Mouse (Mus musculus) limb, embryonic 11.5 days (tissue): Measurements from ENCODE around the gene Cpt1a. TPM values are rescaled to one million over a fixed set of nuclear protein-coding genes. Genes with fewer than 3 reads are reported as not detected.

Source experiments
- ATAC-seq: fragments of 200-750 bp; cut with Nextera tagmentation; 2 replicates; pipeline ENCODE4 v1.8.0; 2017; ENCODE audit warnings: low read depth; ENCODE audit not compliant: insufficient number of reproducible peaks, low FRiP score, low TSS enrichment
- DNase-seq: peaks from one replicate; pipeline ENCODE4 v3.0.0-alpha.2; 2015; ENCODE audit warnings: low spot score
- H3K27ac ChIP-seq: fragments of 300-500 bp; sonication (generic); replicated peaks from 2 replicates; pipeline ENCODE4 v1.5.1; 2014; ENCODE audit warnings: low read depth, mild to moderate bottlenecking, low read length
- H3K27me3 ChIP-seq: fragments of 300-500 bp; sonication (generic); 2 replicates; pipeline ENCODE4 v1.6.1; 2014; ENCODE audit warnings: mild to moderate bottlenecking, low read length, mixed read lengths; ENCODE audit not compliant: control insufficient read depth, insufficient read depth
- H3K36me3 ChIP-seq: fragments of 300-500 bp; sonication (generic); 2 replicates; pipeline ENCODE4 v1.6.1; 2014; ENCODE audit warnings: mild to moderate bottlenecking, low read length, moderate library complexity, mixed read lengths; ENCODE audit not compliant: control insufficient read depth, insufficient read depth
- H3K4me1 ChIP-seq: fragments of 300-500 bp; sonication (generic); 2 replicates; pipeline ENCODE4 v1.6.1; 2014; ENCODE audit warnings: low read length, mixed read lengths; ENCODE audit not compliant: control insufficient read depth, insufficient read depth
- H3K4me2 ChIP-seq: fragments of 300-500 bp; sonication (generic); 2 replicates; pipeline ENCODE4 v1.6.1; 2014; ENCODE audit warnings: low read depth, mild to moderate bottlenecking, moderate library complexity; ENCODE audit not compliant: severe bottlenecking
- H3K4me3 ChIP-seq: fragments of 300-500 bp; sonication (generic); 2 replicates; pipeline ENCODE4 v1.5.1; 2014; ENCODE audit warnings: low read depth, low read length
- H3K9ac ChIP-seq: fragments of 300-500 bp; sonication (generic); 2 replicates; pipeline ENCODE4 v1.6.1; 2014; ENCODE audit warnings: mild to moderate bottlenecking, low read length
- H3K9me3 ChIP-seq: fragments of 300-500 bp; sonication (generic); 2 replicates; pipeline ENCODE4 v1.6.1; 2016; ENCODE audit warnings: low read length; ENCODE audit not compliant: control insufficient read depth
- WGBS: fragments of 180-500 bp; shearing (Covaris S2); extraction: QIAGEN DNeasy Blood & Tissue Kit; methylation state at CpG from one replicate; pipeline ENCODE4 v1.1.7; 2014; 5-methylcytosine and 5-hydroxymethylcytosine counted together
- polyA plus RNA-seq: library from polyadenylated mRNA; unstranded; fragments of >200 nt; fragmentation: Nextera tagmentation; extraction: Ambion mirVana; gene quantifications from 2 replicates; pipeline ENCODE4 v1.2.1, GENCODE M21; 2014

Gene Cpt1a
- polyA plus RNA-seq, 1 experiment from 2014 or later = 10.8 TPM

GRCm38 (mm10) chr19:3333694-3334515, 11.8 kb downstream of the Cpt1a start:
- H3K9me3 ChIP-seq = no peaks in the 10 kb centered on the region

DNA sequence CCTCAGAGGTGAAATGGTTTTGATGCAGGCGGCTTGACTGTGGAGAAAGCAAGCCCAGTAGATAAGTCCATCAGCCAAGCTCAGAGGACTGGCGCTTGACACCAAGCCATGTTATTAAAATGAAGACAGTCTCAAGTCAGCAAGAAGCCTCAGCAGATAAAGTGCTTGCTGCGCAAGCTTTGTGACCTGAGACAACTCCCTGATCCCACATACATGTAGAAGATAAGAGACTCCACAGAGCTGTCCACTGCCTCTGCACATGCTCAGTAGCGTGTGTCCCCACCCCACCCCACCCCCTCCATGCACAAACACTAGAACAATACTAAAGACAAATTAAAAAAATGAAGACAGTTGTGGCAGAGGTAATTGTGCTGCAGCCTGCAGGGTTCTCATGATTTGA, 12.4 kb downstream of the Cpt1a start:
- no peak for ATAC-seq
- Histone ChIP-seq H3K4me1 (no peaks in the 10 kb centered on the region), H3K4me2 (no peak overlapping the region), H3K27me3 (no peaks in the 10 kb centered on the region), H3K27ac (no peak overlapping the region), H3K9me3 (no peaks in the 10 kb centered on the region), H3K36me3 (no peaks in the 10 kb centered on the region), H3K4me3 (no peak overlapping the region), H3K9ac (no peak overlapping the region)
- DNase-seq = no peak
- whole genome bisulfite sequencing = 81% methylated on average over 4 of the region's 4 CpGs

More at GRCm38 (mm10) chr19:3333694-3334515, 11.8 kb downstream of the Cpt1a start:
- ATAC-seq (no peak), DNase-seq (no peak)
- no peak overlapping the region for H3K4me2 ChIP-seq
- no peak overlapping the region for H3K9ac ChIP-seq
- no peaks in the 10 kb centered on the region for H3K36me3 ChIP-seq
- H3K4me3 ChIP-seq = no peak overlapping the region
- no peak overlapping the region for H3K27ac ChIP-seq
- no peaks in the 10 kb centered on the region for H3K4me1 ChIP-seq
- WGBS = 78% methylated on average over 17 of the region's 17 CpGs
- H3K27me3 ChIP-seq = no peaks in the 10 kb centered on the region

DNA sequence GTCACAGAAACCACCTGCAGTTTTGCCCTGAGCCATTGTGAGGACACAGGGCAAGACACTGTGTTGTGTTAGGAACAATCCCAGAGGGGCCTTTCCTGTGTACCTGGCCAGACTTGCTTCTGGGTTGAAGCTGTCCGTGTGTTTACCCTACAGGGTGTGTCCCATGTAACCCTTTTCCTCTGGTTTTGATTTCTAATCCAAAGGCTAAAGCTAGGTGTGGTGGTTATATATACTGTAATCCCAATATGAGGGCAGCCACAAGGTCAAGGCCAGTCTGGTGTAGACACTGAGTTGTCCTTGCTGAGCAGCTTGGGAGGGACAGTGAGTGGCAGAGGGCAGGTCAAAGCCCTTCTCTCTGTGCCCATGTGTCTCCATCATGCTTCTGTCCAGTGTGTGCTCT, 13.8 kb downstream of the Cpt1a start:
- no peaks in the 10 kb centered on the region for H3K36me3 ChIP-seq
- H3K27ac ChIP-seq = no peak overlapping the region
- no peak overlapping the region for H3K9ac ChIP-seq
- ATAC-seq = no peak
- 74% methylated on average over 1 of the region's 1 CpGs for WGBS
- H3K4me1 ChIP-seq = no peaks in the 10 kb centered on the region
- DNase-seq = no peak
- no peaks in the 10 kb centered on the region for H3K9me3 ChIP-seq
- no peaks in the 10 kb centered on the region for H3K27me3 ChIP-seq
- H3K4me2 ChIP-seq = no peak overlapping the region
- H3K4me3 ChIP-seq = no peak overlapping the region

- Histone ChIP-seq H3K4me3 (no peak overlapping the region), H3K36me3 (no peaks in the 10 kb centered on the region), H3K27ac (no peak overlapping the region), H3K9ac (no peak overlapping the region), H3K27me3 (no peaks in the 10 kb centered on the region), H3K4me2 (no peak overlapping the region), H3K4me1 (no peaks in the 10 kb centered on the region), H3K9me3 (no peaks in the 10 kb centered on the region)
- 71% methylated on average over 8 of the region's 8 CpGs for WGBS
- DNase-seq = no peak
- ATAC-seq = no peak
Measured at GRCm38 (mm10) chr19:3336485-3337255, 14.5 kb downstream of the Cpt1a start.

DNA sequence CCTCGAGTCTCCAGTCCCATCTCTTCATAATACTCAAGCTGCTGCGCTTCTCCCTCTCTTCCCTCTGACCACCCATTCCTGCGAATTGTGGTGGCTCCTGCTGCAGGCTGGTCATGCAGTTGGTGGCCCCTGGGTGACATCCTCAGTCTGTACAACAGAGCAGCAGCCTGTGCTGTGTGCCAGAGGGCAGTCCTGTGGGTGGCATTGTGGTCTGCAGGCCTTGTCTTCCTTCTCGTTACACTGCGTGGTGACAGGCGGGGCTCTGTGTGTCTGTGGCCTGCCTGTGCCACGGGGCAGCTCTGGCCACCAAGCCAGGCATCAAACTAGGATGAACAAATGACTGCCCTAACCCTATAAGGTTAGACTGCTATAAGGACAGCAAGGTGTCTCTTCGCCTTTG, 17.1 kb downstream of the Cpt1a start:
- H3K4me3 ChIP-seq = no peak overlapping the region
- H3K27me3 ChIP-seq = no peaks in the 10 kb centered on the region
- H3K9ac ChIP-seq = no peak overlapping the region
- no peaks in the 10 kb centered on the region for H3K9me3 ChIP-seq
- DNase-seq (no peak), ATAC-seq (no peak)
- no peak overlapping the region for H3K4me2 ChIP-seq
- H3K36me3 ChIP-seq = no peaks in the 10 kb centered on the region
- 80% methylated on average over 8 of the region's 8 CpGs for WGBS
- H3K27ac ChIP-seq = no peak overlapping the region
- no peaks in the 10 kb centered on the region for H3K4me1 ChIP-seq

DNA sequence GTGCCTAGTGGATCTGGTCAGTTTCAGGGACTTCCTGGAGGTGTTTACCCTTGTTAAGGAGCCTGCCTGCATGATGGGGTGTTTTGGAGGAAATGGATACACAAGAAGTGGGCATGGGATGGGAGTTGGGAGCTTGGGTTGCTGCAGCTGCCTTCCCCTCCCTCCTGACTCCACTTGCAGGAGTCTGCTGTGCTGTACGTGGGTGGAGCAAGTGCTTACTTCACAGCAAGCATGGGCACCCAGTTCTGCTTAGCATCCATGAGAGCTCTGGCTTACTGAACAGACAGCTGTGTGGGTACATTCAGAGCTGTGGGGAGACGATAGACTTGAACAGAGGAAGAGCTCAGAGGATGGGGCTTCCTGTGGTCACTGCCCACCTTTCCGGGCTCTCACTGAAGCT, 18.9 kb downstream of the Cpt1a start:
- no peaks in the 10 kb centered on the region for H3K36me3 ChIP-seq
- no peak overlapping the region for H3K4me3 ChIP-seq
- no peak overlapping the region for H3K27ac ChIP-seq
- no peak overlapping the region for H3K9ac ChIP-seq
- no peak overlapping the region for H3K4me2 ChIP-seq
- no peaks in the 10 kb centered on the region for H3K9me3 ChIP-seq
- 85% methylated on average over 3 of the region's 3 CpGs for WGBS
- no peak for DNase-seq
- H3K4me1 ChIP-seq = no peaks in the 10 kb centered on the region
- no peaks in the 10 kb centered on the region for H3K27me3 ChIP-seq
- ATAC-seq = no peak

GRCm38 (mm10) chr19:3343929-3344328, 21.8 kb downstream of the Cpt1a start:
- Histone ChIP-seq H3K4me2 (no peak overlapping the region), H3K4me3 (no peak overlapping the region), H3K27me3 (no peaks in the 10 kb centered on the region), H3K36me3 (no peaks in the 10 kb centered on the region), H3K4me1 (no peaks in the 10 kb centered on the region), H3K27ac (no peak overlapping the region), H3K9me3 (no peaks in the 10 kb centered on the region; the same call in 1 of the 2 replicates), H3K9ac (no peak overlapping the region)
- ATAC-seq (no peak), DNase-seq (no peak)
- 78% methylated on average over 3 of the region's 3 CpGs for WGBS

DNA sequence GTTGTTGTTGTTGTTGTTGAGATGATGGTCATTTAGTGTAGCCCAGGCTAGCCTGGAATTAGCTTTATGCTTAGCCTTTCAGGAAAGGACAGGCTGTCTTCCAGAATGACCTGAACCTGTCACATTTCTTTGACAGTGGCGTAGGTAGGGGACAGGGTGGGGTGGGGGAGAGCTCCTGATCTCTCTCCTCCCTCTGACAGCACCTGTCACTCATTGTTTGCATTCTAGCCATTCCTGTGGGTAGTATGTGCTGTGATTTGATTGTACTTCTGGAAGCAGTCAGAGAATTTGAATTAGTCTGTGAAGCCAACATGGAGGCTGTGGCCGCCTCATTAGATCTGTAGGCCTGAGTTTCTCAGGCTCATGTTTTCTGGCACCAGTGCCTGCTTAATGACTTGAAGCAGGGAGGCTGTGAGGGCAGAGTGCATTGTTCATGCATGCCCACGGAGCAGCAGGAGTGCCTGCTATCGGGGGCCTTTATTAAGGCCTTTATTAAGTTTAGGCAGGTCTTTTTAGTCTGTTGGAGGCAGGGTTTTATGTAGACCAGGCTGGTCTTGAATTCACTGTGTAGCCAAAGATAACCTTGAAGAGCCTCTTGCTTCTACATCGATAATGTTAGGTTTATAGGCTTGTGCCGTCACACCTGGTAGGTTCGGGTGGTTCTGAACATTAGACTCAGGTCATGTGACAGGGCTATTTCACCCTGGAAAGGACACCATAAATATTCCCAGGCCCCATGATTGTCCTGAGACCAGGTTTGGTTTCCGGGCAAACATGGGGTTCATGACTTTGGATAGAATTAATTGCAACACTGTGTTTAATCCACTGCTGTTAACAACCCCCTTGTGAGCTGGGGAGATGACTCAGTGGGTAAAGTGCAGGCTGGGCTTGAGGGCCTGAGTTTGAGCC, 22.8 kb downstream of the Cpt1a start:
- ATAC-seq (no peak), DNase-seq (no peak)
- Histone ChIP-seq H3K4me2 (no peak overlapping the region), H3K9me3 (no peaks in the 10 kb centered on the region; the same call in 1 of the 2 replicates), H3K27ac (no peak overlapping the region), H3K4me1 (no peaks in the 10 kb centered on the region), H3K4me3 (no peak overlapping the region), H3K9ac (no peak overlapping the region), H3K27me3 (no peaks in the 10 kb centered on the region), H3K36me3 (no peaks in the 10 kb centered on the region)
- 84% methylated on average over 8 of the region's 8 CpGs for WGBS
